Mouse (Mus musculus) hindbrain, embryonic 10.5 days (tissue): ENCODE data around the gene Prkag1. TPM values are rescaled to one million over a fixed set of nuclear protein-coding genes. Genes with fewer than 3 reads are reported as not detected.

Experiments
- DNase-seq: peaks from one replicate; pipeline ENCODE4 v3.0.0-alpha.2; 2017; ENCODE audit warnings: low spot score
- H3K27ac ChIP-seq: fragments of 300-500 bp; sonication (generic); 2 replicates; pipeline ENCODE4 v1.5.1; 2016; ENCODE audit warnings: mild to moderate bottlenecking, moderate library complexity
- H3K27me3 ChIP-seq: fragments of 300-500 bp; sonication (generic); 2 replicates; pipeline ENCODE4 v1.6.1; 2016; ENCODE audit warnings: mild to moderate bottlenecking; ENCODE audit not compliant: poor library complexity, insufficient read depth, severe bottlenecking
- H3K36me3 ChIP-seq: fragments of 300-500 bp; sonication (generic); 2 replicates; pipeline ENCODE4 v1.6.1; 2016; ENCODE audit warnings: mild to moderate bottlenecking, moderate library complexity
- H3K4me1 ChIP-seq: fragments of 300-500 bp; sonication (generic); replicated peaks from 2 replicates; pipeline ENCODE4 v1.6.1; 2016; ENCODE audit warnings: mild to moderate bottlenecking
- H3K4me3 ChIP-seq: fragments of 300-500 bp; sonication (generic); 2 replicates; pipeline ENCODE4 v1.5.1; 2016; ENCODE audit warnings: mild to moderate bottlenecking, moderate library complexity
- H3K9me3 ChIP-seq: fragments of 300-500 bp; sonication (generic); 2 replicates; pipeline ENCODE4 v1.6.1; 2016; ENCODE audit warnings: mild to moderate bottlenecking, moderate library complexity
- WGBS: fragments of 180-500 bp; shearing (Covaris S2); methylation state at CpG from one replicate; pipeline ENCODE4 v1.1.7; 2016; 5-methylcytosine and 5-hydroxymethylcytosine counted together
- polyA plus RNA-seq: library from polyadenylated mRNA; unstranded; fragments of >200 nt; fragmentation: Nextera tagmentation; extraction: Ambion mirVana; gene quantifications from 2 replicates; pipeline ENCODE4 v1.2.1, GENCODE M21; 2016

Gene Prkag1
- polyA plus RNA-seq, 1 experiment from 2014 or later: 89.0 TPM

- WGBS: under 1% methylated on average over 58 of the region's 58 CpGs
- Histone ChIP-seq H3K9me3 (no peaks in the 10 kb centered on the region), H3K4me3 (peak overlapping the region; percentile 54), H3K36me3 (peaks cover 11% of the 10 kb centered on the region), H3K4me1 (peaks cover 59% of the 10 kb centered on the region), H3K27me3 (peaks cover 92% of the 10 kb centered on the region), H3K27ac (peak overlapping the region; percentile 81)
- peak; percentile 50 for DNase-seq
These were observed 24.2 kb downstream of the Prkag1 start for GRCm38 (mm10) chr15:98806809-98807770.

DNA sequence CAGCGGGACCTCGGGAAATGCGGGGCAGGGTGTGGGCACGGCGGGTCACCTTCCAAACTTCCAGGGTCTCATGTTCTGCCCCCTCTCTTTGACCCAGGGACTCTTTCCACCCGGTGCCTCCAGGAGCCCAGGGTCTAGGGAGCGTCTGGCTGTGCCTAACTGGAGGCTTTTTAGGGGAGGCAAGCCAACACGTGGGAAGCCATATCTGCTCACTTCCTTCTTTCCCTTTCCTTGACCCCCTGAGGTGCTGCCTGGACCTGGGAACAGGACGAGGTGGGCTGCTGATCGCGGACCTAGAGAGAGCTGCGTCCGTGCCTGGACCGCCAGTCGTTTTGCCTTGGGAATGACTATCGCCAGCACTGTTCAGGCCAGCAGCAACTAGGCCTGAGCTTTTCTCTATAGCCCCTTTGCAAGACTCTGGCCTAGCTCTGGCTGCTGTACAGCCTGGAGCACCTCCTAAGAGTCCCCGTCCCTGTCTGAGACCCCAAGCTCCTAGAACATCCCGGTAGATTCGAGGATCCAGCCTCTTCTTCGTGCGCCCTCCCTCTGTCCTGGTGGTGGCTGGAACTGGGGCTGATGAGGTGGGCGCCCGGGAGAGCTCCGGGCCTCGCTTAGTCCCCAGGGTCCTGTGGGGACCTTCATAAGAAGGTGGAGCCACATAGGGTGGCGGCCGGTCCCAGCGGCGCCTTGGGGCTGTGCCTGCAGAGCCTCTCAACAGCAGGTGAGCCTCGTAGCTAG is 25.1 kb downstream of the Prkag1 start:
- Histone ChIP-seq H3K4me3 (peak overlapping the region; percentile 54), H3K4me1 (peaks cover 59% of the 10 kb centered on the region), H3K36me3 (peaks cover 4% of the 10 kb centered on the region), H3K27me3 (peaks cover 100% of the 10 kb centered on the region), H3K27ac (peak overlapping the region; percentile 81), H3K9me3 (no peaks in the 10 kb centered on the region)
- 2% methylated on average over 30 of the region's 30 CpGs for WGBS
- DNase-seq: peak; percentile 47

DNA sequence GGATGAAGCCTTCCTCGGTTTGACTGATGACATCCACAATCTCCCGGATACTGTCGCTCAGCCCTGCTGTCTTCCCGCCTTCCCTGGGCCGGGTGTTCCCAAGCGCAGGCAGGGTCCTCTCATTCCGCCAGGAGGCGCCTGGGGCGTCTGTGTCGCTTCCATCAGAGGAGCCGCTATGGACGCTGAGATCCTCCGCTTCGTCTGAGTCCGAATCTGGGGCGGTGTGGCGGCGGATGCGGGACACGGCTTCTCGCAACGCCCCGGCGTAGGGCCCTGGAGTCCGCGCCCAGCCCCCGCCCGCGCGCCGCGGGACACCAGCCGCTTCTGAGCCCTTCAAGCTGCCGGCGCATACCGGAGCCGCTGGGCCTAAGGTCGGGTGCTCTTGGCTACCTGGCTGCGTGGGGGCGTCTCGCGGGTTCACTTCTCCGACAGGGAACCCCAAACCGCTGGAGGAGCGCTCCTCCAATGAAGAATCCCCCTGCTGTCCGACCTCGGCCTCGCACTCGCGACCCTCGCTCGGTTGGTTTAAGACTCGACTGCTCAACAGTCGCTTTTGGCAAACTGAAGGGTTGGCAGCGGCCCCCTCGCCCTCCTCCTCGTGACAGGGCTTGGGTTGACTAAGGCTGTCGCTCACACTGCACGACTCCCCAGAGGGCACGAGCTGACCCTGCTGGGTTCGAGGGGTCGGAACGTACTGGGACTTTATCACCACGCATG is 25.8 kb downstream of the Prkag1 start:
- Histone ChIP-seq H3K27ac (peak overlapping the region; percentile 81), H3K4me3 (peak overlapping the region; percentile 54), H3K27me3 (peaks cover 100% of the 10 kb centered on the region), H3K4me1 (peaks cover 59% of the 10 kb centered on the region), H3K9me3 (no peaks in the 10 kb centered on the region), H3K36me3 (no peaks in the 10 kb centered on the region)
- WGBS: under 1% methylated on average over 64 of the region's 64 CpGs
- DNase-seq: peak; percentile 81

DNA sequence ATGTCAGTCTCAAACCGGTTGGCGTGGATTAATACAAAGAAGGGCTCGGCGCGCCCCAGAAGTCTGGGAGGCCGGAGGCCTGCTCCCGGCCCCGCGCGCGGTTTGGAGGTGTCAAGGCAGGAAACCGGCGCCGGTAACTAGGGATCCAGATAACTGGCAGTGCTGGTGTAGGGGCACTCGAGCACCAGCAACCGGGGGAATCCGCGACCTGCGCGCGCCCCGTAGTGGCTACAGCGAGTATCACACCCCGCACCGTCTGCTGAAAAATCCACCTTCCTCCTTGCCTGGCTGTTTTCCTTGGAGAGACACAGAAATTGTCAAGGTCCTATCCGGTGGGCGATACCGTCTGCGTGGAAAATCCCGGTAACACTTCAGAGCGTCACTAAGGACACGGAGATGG is 27.3 kb downstream of the Prkag1 start:
- peak; percentile 88 for DNase-seq
- Histone ChIP-seq H3K36me3 (no peaks in the 10 kb centered on the region), H3K4me3 (no peak overlapping the region), H3K9me3 (no peaks in the 10 kb centered on the region), H3K27ac (no peak overlapping the region), H3K4me1 (peaks cover 63% of the 10 kb centered on the region), H3K27me3 (peaks cover 100% of the 10 kb centered on the region)
- WGBS: under 1% methylated on average over 32 of the region's 32 CpGs

GRCm38 (mm10) chr15:98802926-98803325 is 28.4 kb downstream of the Prkag1 start:
- no peak overlapping the region for H3K27ac ChIP-seq
- no peaks in the 10 kb centered on the region for H3K9me3 ChIP-seq
- H3K4me1 ChIP-seq: peaks cover 64% of the 10 kb centered on the region
- peak; percentile 28 for DNase-seq
- no peak overlapping the region for H3K4me3 ChIP-seq
- 2% methylated on average over 8 of the region's 8 CpGs for WGBS
- no peaks in the 10 kb centered on the region for H3K36me3 ChIP-seq
- peaks cover 100% of the 10 kb centered on the region for H3K27me3 ChIP-seq

GRCm38 (mm10) chr15:98799396-98799795 is 31.9 kb downstream of the Prkag1 start:
- Histone ChIP-seq H3K4me3 (no peak overlapping the region), H3K4me1 (peaks cover 64% of the 10 kb centered on the region), H3K9me3 (no peaks in the 10 kb centered on the region), H3K27ac (no peak overlapping the region), H3K27me3 (peaks cover 100% of the 10 kb centered on the region), H3K36me3 (no peaks in the 10 kb centered on the region)
- 12% methylated on average over 12 of the region's 12 CpGs for WGBS
- DNase-seq: peak; percentile 92

DNA sequence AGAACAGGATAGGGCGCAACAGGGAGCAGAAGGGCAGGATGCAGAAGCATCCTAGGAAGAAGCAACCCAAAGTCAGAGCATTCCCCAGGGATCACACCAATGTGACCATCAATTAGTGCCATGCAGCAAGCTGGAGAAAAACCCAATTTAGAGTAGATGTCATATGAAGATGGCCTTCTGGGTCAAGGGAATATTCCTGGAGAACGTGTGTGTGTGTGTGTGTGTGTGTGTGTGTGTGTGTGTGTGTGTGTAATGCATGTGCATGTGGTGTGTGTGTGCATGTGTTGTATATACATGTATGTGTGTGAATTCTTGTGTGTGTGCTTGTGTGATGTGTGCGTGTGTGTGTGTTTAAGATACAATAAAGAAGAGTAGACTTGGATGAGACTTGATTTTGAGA is 32.4 kb downstream of the Prkag1 start:
- WGBS: 40% methylated on average over 3 of the region's 3 CpGs
- no peak for DNase-seq
- H3K36me3 ChIP-seq: no peaks in the 10 kb centered on the region
- no peak overlapping the region for H3K4me3 ChIP-seq
- H3K4me1 ChIP-seq: peaks cover 66% of the 10 kb centered on the region
- peak overlapping the region; percentile 68 for H3K27ac ChIP-seq
- no peaks in the 10 kb centered on the region for H3K9me3 ChIP-seq
- H3K27me3 ChIP-seq: peaks cover 100% of the 10 kb centered on the region

- Histone ChIP-seq H3K4me3 (peak overlapping the region; percentile 27), H3K4me1 (peaks cover 68% of the 10 kb centered on the region), H3K27me3 (peaks cover 100% of the 10 kb centered on the region), H3K27ac (peak overlapping the region; percentile 68; the same call in 1 of the 2 replicates), H3K9me3 (no peaks in the 10 kb centered on the region), H3K36me3 (no peaks in the 10 kb centered on the region)
- WGBS: 2% methylated on average over 28 of the region's 28 CpGs
- DNase-seq: peak; percentile 92
These were observed 33.4 kb downstream of the Prkag1 start for GRCm38 (mm10) chr15:98797835-98798492.

- Histone ChIP-seq H3K27ac (peak overlapping the region; percentile 68), H3K27me3 (peaks cover 100% of the 10 kb centered on the region), H3K9me3 (no peaks in the 10 kb centered on the region), H3K36me3 (no peaks in the 10 kb centered on the region), H3K4me1 (peaks cover 76% of the 10 kb centered on the region), H3K4me3 (peak overlapping the region; percentile 27)
- peak; percentile 21 for DNase-seq
- 5% methylated on average over 13 of the region's 13 CpGs for WGBS
These were observed 34.3 kb downstream of the Prkag1 start for GRCm38 (mm10) chr15:98796803-98797595.

DNA sequence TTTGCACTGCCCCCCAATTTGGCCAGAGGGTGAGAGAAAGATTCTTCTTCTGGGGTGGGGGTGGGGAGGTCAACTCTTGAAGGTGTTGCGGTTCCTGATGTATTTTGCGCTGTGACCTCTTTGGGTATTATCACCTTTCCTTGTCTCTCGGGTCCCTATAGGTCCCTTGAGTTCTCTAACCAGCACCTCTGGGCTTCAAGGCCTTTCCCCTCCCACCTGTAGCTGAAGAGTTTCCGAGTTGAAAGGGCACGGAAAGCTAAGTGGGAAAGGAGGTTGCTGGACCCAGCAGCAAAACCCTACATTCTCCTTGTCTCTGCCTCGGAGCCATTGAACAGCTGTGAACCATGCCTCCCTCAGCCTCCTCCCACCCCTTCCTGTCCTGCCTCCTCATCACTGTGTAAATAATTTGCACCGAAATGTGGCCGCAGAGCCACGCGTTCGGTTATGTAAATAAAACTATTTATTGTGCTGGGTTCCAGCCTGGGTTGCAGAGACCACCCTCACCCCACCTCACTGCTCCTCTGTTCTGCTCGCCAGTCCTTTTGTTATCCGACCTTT is 38.1 kb downstream of the Prkag1 start:
- peaks cover 81% of the 10 kb centered on the region for H3K4me1 ChIP-seq
- WGBS: 4% methylated on average over 13 of the region's 13 CpGs
- H3K9me3 ChIP-seq: no peaks in the 10 kb centered on the region
- DNase-seq: peak; percentile 28
- peak overlapping the region; percentile 45 for H3K4me3 ChIP-seq
- 0 out of 2 replicates have a peak overlapping the region, but pooled peaks have one; percentile 53 for H3K27ac ChIP-seq
- no peaks in the 10 kb centered on the region for H3K36me3 ChIP-seq
- peaks cover 100% of the 10 kb centered on the region for H3K27me3 ChIP-seq

- H3K4me3 ChIP-seq: peak overlapping the region; percentile 45
- H3K27me3 ChIP-seq: peaks cover 100% of the 10 kb centered on the region
- H3K27ac ChIP-seq: peak overlapping the region; percentile 53
- H3K9me3 ChIP-seq: no peaks in the 10 kb centered on the region
- peaks cover 73% of the 10 kb centered on the region for H3K4me1 ChIP-seq
- peak; percentile 15 for DNase-seq
- H3K36me3 ChIP-seq: no peaks in the 10 kb centered on the region
- 2% methylated on average over 75 of the region's 75 CpGs for WGBS
These were observed 38.9 kb downstream of the Prkag1 start for GRCm38 (mm10) chr15:98792233-98793020.
